Mouse (Mus musculus) limb, embryonic 14.5 days (tissue): ENCODE data around the gene Coa5. TPM values are rescaled to one million over a fixed set of nuclear protein-coding genes. Genes with fewer than 3 reads are reported as not detected.

ENCODE experiments used
- ATAC-seq: fragments of 200-750 bp; cut with Nextera tagmentation; 2 replicates; pipeline ENCODE4 v1.8.0; 2017; ENCODE audit warnings: low read depth, moderate number of reproducible peaks, moderate TSS enrichment; ENCODE audit not compliant: low FRiP score
- DNase-seq: peaks from one replicate; pipeline ENCODE4 v3.0.0-alpha.2; 2015; ENCODE audit warnings: low spot score
- H3K27ac ChIP-seq: fragments of 300-500 bp; sonication (generic); replicated peaks from 2 replicates; pipeline ENCODE4 v1.5.1; 2014; ENCODE audit warnings: low read depth, mild to moderate bottlenecking, low read length, moderate library complexity, mixed read lengths
- H3K27me3 ChIP-seq: fragments of 300-500 bp; sonication (generic); 2 replicates; pipeline ENCODE4 v1.6.1; 2014; ENCODE audit warnings: low read length, mixed read lengths; ENCODE audit not compliant: control insufficient read depth, insufficient read depth
- H3K36me3 ChIP-seq: fragments of 300-500 bp; sonication (generic); 2 replicates; pipeline ENCODE4 v1.6.1; 2014; ENCODE audit warnings: mild to moderate bottlenecking, low read length, moderate library complexity, mixed read lengths; ENCODE audit not compliant: control insufficient read depth, insufficient read depth
- H3K4me1 ChIP-seq: fragments of 300-500 bp; sonication (generic); 2 replicates; pipeline ENCODE4 v1.6.1; 2014; ENCODE audit warnings: antibody characterized with exemption, low read length, mixed read lengths; ENCODE audit not compliant: control insufficient read depth, insufficient read depth
- H3K4me2 ChIP-seq: fragments of 300-500 bp; sonication (generic); replicated peaks from 2 replicates; pipeline ENCODE4 v1.6.1; 2014; ENCODE audit warnings: low read depth, mild to moderate bottlenecking, low read length, moderate library complexity; ENCODE audit not compliant: severe bottlenecking
- H3K4me3 ChIP-seq: fragments of 300-500 bp; sonication (generic); replicated peaks from 2 replicates; pipeline ENCODE4 v1.5.1; 2014; ENCODE audit warnings: low read length
- H3K9ac ChIP-seq: fragments of 300-500 bp; sonication (generic); 2 replicates; pipeline ENCODE4 v1.6.1; 2014; ENCODE audit warnings: mild to moderate bottlenecking, low read depth, low read length, moderate library complexity; ENCODE audit not compliant: severe bottlenecking
- H3K9me3 ChIP-seq: fragments of 300-500 bp; sonication (generic); 2 replicates; pipeline ENCODE4 v1.6.1; 2016; ENCODE audit warnings: low read length; ENCODE audit not compliant: control insufficient read depth
- POLR2A ChIP-seq: fragments of 200-500 bp; IDR thresholded peaks from 2 replicates; pipeline ENCODE4 v1.8.0; 2012; ENCODE audit warnings: inconsistent platforms, mild to moderate bottlenecking, moderate library complexity, borderline replicate concordance; ENCODE audit not compliant: insufficient read depth, insufficient read length; ENCODE audit errors: extremely low read depth
- whole genome bisulfite sequencing: fragments of 180-500 bp; shearing (Covaris S2); extraction: QIAGEN DNeasy Blood & Tissue Kit; methylation state at CpG from one replicate; pipeline ENCODE4 v1.1.7; 2014; 5-methylcytosine and 5-hydroxymethylcytosine counted together
- polyA plus RNA-seq, 2 experiments: library from polyadenylated mRNA; depleted of rRNA in 1 of 2; stranded (reverse) in 1 of 2; unstranded in 1 of 2; fragments of >200 nt; fragmentation: Nextera tagmentation in 1 of 2; extraction: Ambion mirVana in 1 of 2; gene quantifications; 2 replicates each; pipeline versions ENCODE4 v1.2.1 to v1.2.3; 2012 to 2014

Coa5 gene
- polyA plus RNA-seq, 2 experiments: 42.9 to 50.9 TPM

- Histone ChIP-seq H3K27me3 (no peaks in the 10 kb centered on the region), H3K4me1 (0 out of 2 replicates have a peak, but pooled peaks cover 3% of the 10 kb centered on the region), H3K4me2 (no peak overlapping the region), H3K4me3 (no peak overlapping the region), H3K27ac (no peak overlapping the region), H3K9me3 (no peaks in the 10 kb centered on the region), H3K36me3 (peaks cover 32% of the 10 kb centered on the region), H3K9ac (no peak overlapping the region)
- WGBS: 91% methylated on average over 5 of the region's 5 CpGs
- ATAC-seq: no peak
- DNase-seq: no peak
- no peak for TF ChIP-seq POLR2A
These were observed 49.0 kb downstream of the Coa5 start for GRCm38 (mm10) chr1:37380913-37381312.

GRCm38 (mm10) chr1:37379536-37379935, 50.4 kb downstream of the Coa5 start:
- Histone ChIP-seq H3K9ac (no peak overlapping the region), H3K27me3 (no peaks in the 10 kb centered on the region), H3K36me3 (peaks cover 42% of the 10 kb centered on the region), H3K27ac (no peak overlapping the region), H3K4me1 (0 out of 2 replicates have a peak, but pooled peaks cover 3% of the 10 kb centered on the region), H3K4me3 (no peak overlapping the region), H3K9me3 (no peaks in the 10 kb centered on the region), H3K4me2 (no peak overlapping the region)
- ATAC-seq (no peak), DNase-seq (no peak)
- WGBS: 50% methylated on average over 4 of the region's 4 CpGs
- TF ChIP-seq POLR2A: no peak

- no peaks in the 10 kb centered on the region for H3K9me3 ChIP-seq
- H3K4me1 ChIP-seq: no peaks in the 10 kb centered on the region
- H3K36me3 ChIP-seq: peaks cover 50% of the 10 kb centered on the region
- H3K27ac ChIP-seq: no peak overlapping the region
- DNase-seq: no peak
- ATAC-seq: no peak
- H3K4me3 ChIP-seq: no peak overlapping the region
- no peak overlapping the region for H3K4me2 ChIP-seq
- 91% methylated on average over 5 of the region's 5 CpGs for WGBS
- H3K9ac ChIP-seq: no peak overlapping the region
- TF ChIP-seq POLR2A: no peak
- H3K27me3 ChIP-seq: no peaks in the 10 kb centered on the region
These were observed 51.8 kb downstream of the Coa5 start for GRCm38 (mm10) chr1:37378095-37378494.

GRCm38 (mm10) chr1:37376751-37377150, 53.2 kb downstream of the Coa5 start:
- Histone ChIP-seq H3K4me1 (no peaks in the 10 kb centered on the region), H3K27ac (no peak overlapping the region), H3K27me3 (no peaks in the 10 kb centered on the region), H3K36me3 (peaks cover 57% of the 10 kb centered on the region), H3K9ac (no peak overlapping the region), H3K4me3 (no peak overlapping the region), H3K4me2 (no peak overlapping the region), H3K9me3 (no peaks in the 10 kb centered on the region)
- ATAC-seq (no peak), DNase-seq (no peak)
- WGBS: 51% methylated on average over 2 of the region's 2 CpGs
- TF ChIP-seq POLR2A: no peak

GRCm38 (mm10) chr1:37376177-37376576, 53.7 kb downstream of the Coa5 start:
- ATAC-seq: no peak

GRCm38 (mm10) chr1:37368768-37369385, 61.0 kb downstream of the Coa5 start:
- Histone ChIP-seq H3K36me3 (peaks cover 58% of the 10 kb centered on the region), H3K27ac (no peak overlapping the region), H3K9ac (no peak overlapping the region), H3K4me1 (no peaks in the 10 kb centered on the region), H3K9me3 (no peaks in the 10 kb centered on the region), H3K27me3 (no peaks in the 10 kb centered on the region), H3K4me3 (no peak overlapping the region), H3K4me2 (no peak overlapping the region)
- 84% methylated on average over 7 of the region's 7 CpGs for WGBS
- DNase-seq (no peak), ATAC-seq (no peak)
- no peak for TF ChIP-seq POLR2A

More at GRCm38 (mm10) chr1:37376177-37376576, 53.7 kb downstream of the Coa5 start:
- TF ChIP-seq POLR2A: no peak
- Histone ChIP-seq H3K4me3 (no peak overlapping the region), H3K27ac (no peak overlapping the region), H3K27me3 (no peaks in the 10 kb centered on the region), H3K9ac (no peak overlapping the region), H3K36me3 (peaks cover 58% of the 10 kb centered on the region), H3K4me1 (no peaks in the 10 kb centered on the region), H3K4me2 (no peak overlapping the region), H3K9me3 (no peaks in the 10 kb centered on the region)
- WGBS: 91% methylated on average over 8 of the region's 8 CpGs
- no peak for DNase-seq
